Mouse (Mus musculus): ENCODE data around the gene Apob. TPM values are rescaled to one million over a fixed set of nuclear protein-coding genes. Genes with fewer than 3 reads are reported as not detected.
A peak's percentile ranks its signal among the peaks of the same experiment; 100 is the strongest.
"Not testable (repeated sequence)": the region's sequence is repeated elsewhere in the genome, so short reads cannot be mapped to it uniquely, and the experiment has no call there.

Gene Apob
- polyA plus RNA-seq, 1 experiment from 2014 or later = 64.5 TPM

DNA sequence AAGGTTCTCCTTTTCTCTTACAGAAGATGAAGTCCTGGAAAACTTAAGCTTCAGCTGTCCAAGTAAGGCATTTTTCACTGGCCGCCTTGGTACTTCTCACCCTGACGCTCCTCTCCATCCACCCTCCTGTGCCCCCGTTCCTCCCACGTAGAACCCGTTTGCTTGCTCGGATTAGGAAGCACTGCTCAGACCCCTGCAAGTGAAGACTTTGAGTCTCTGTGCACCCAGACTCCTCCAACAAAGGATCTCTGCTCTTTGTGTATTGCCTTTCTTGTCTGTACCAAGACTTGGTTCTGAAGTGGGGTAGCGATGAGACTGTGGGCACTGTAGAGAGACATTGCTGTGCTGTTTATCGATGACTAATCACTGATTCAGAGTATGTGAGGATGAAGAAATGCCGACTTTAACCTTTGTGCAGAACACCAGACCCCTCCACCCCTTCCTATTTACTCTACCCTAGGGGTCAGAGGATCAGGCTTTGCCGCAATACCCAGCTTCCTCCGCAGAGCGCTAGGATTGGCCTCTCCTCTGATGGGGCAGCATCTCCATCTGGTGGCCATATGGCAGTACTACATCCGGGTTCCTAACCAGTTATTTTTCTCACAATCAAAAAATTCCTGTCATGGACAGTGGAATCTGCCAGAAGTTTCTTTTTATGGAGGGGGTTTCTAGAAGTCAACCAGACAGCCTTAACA, 889 bp downstream of the Apob start:
- peaks cover 5% of the 10 kb centered on the region; the same call in 1 of the 2 replicates for H3K36me3 ChIP-seq
- H3K4me2 ChIP-seq = peak overlapping the region; percentile 20; the same call in 1 of the 2 replicates
- peak overlapping the region; percentile 67 for H3K27ac ChIP-seq
- H3K9me3 ChIP-seq (replicated peaks) = no peaks in the 10 kb centered on the region
- no peaks in the 10 kb centered on the region for H3K27me3 ChIP-seq (replicated peaks)
- peak overlapping the region; percentile 45 for H3K4me3 ChIP-seq
- WGBS (ENCODE audit: insufficient replicate concordance) = 42% methylated on average over 13 of the region's 13 CpGs
- 0 out of 2 replicates have a peak, but pooled peaks cover 2% of the 10 kb centered on the region for H3K4me1 ChIP-seq
- ATAC-seq = peak; percentile 80
- no peak overlapping the region for H3K9ac ChIP-seq

DNA sequence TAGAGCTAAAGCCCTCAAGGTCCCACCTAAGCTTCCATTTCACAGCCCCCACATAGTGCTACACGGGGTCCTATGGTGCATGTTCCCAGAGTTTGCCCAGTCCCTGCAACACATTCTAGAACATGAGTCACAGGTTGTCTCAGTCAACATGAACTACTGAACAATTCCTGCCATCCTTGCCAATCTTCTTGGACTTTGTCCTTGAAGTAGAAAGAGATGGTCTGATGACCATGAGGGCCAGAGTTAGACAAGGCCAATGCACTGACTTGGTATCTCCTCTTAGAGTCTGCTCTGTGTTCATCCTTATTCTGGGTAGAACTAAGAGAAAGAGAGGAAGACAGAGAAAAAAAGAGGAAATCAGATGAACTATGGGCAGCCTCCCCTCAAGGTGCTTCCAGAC, 7.0 kb downstream of the Apob start:
- H3K4me3 ChIP-seq = no peak overlapping the region
- 64% methylated on average over 1 of the region's 1 CpGs for WGBS (ENCODE audit: insufficient replicate concordance)
- no peak for ATAC-seq
- H3K36me3 ChIP-seq = peaks cover 18% of the 10 kb centered on the region; the same call in 1 of the 2 replicates
- no peaks in the 10 kb centered on the region for H3K9me3 ChIP-seq (replicated peaks)
- H3K27ac ChIP-seq = no peak overlapping the region
- H3K27me3 ChIP-seq (replicated peaks) = no peaks in the 10 kb centered on the region
- no peak overlapping the region for H3K9ac ChIP-seq
- no peaks in the 10 kb centered on the region for H3K4me1 ChIP-seq
- no peak overlapping the region for H3K4me2 ChIP-seq

DNA sequence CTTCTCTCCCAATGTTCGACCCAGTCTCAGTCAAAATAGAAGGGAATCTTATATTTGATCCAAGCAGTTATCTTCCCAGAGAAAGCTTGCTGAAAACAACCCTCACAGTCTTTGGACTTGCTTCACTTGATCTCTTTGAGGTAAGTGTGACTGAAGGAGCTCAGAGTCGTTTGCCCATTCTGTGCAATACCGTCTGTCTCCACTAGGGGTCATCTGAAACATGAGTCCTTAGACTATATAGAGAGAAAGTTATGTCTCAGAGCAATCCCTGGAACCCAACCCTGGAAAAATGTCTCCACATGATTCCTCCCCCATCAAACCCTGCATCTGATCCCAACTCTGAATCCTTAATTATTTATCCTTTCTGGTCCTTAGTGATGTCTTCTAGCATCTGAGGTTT, 13.4 kb downstream of the Apob start:
- ATAC-seq = no peak
- 8% methylated on average over 3 of the region's 3 CpGs for WGBS (ENCODE audit: insufficient replicate concordance)
- no peak overlapping the region for H3K9ac ChIP-seq
- no peak overlapping the region for H3K4me2 ChIP-seq
- H3K4me3 ChIP-seq = no peak overlapping the region
- H3K36me3 ChIP-seq = peaks cover 6% of the 10 kb centered on the region; the same call in 1 of the 2 replicates
- H3K27ac ChIP-seq = no peak overlapping the region
- no peaks in the 10 kb centered on the region for H3K9me3 ChIP-seq (replicated peaks)
- no peaks in the 10 kb centered on the region for H3K4me1 ChIP-seq
- no peaks in the 10 kb centered on the region for H3K27me3 ChIP-seq (replicated peaks)

DNA sequence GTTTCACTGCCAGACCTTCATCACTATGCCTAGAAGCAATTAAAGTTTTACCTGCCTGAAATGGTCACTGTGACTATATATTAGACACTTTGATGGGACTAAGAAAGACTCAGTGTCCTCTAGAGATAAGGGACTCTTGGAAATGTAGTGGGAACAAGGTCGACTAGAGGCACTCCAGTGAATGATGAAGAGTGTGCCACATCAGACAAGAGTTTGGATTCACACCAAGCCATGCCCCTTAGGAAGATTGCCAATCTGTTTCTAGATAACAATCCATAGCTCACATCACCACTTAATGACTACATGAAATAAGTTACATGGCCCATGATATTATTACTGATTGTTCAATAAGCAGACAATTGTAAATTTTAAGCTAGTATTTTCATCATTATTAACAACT, 14.1 kb downstream of the Apob start:
- Histone ChIP-seq H3K36me3 (peaks cover 9% of the 10 kb centered on the region; the same call in 1 of the 2 replicates), H3K9ac (no peak overlapping the region), H3K9me3 (replicated peaks) (no peaks in the 10 kb centered on the region), H3K4me2 (no peak overlapping the region), H3K27ac (no peak overlapping the region), H3K4me3 (no peak overlapping the region), H3K4me1 (no peaks in the 10 kb centered on the region), H3K27me3 (replicated peaks) (no peaks in the 10 kb centered on the region)
- WGBS (ENCODE audit: insufficient replicate concordance) = 17% methylated on average over 1 of the region's 1 CpGs
- no peak for ATAC-seq

DNA sequence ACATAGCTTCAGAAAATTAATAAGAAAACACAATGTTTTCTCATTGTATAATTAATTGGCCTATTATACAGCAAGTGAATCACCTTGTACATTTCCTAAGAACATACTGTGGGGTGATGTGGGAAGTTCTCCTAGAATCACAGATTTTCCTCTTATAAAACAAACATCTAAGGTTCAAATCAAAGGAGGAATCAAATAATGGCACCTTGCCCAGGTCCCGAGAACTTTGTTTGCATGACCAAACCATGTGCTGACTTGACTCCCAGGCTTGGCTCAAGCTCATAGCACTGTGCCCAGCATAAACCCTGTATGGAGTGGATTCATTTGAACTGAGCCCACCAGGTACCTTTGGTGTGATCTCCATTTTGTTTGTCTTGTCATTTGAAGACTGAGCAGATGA, 43.5 kb downstream of the Apob start:
- H3K4me3 ChIP-seq = no peak overlapping the region

DNA sequence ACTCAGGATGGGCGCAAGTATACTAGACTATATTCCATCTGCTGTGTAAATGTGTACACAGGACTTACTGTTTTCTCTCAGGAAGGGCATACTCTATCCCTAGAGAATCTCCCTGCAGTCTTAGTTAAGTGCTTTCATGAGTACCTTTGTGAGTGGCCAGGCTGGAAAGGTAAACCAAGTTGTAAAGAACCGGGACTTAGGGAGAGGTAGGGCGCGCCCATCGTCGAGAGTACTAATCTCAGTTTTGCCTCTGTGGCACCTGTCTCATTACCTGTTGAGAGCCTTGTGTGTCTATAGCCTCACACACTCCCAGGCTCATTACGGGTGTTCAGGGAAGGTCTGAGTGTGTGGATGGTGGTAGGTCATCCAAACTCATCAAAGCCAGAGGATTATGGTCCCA, 52.1 kb downstream of the Apob start:
- 75% methylated on average over 7 of the region's 7 CpGs for whole genome bisulfite sequencing (ENCODE audit: insufficient replicate concordance)
- no peak overlapping the region for H3K4me3 ChIP-seq
- H3K27ac ChIP-seq = no peak overlapping the region
- no peaks in the 10 kb centered on the region for H3K9me3 ChIP-seq (replicated peaks)
- no peaks in the 10 kb centered on the region for H3K4me1 ChIP-seq
- H3K27me3 ChIP-seq (replicated peaks) = no peaks in the 10 kb centered on the region
- no peaks in the 10 kb centered on the region for H3K36me3 ChIP-seq
- no peak overlapping the region for H3K4me2 ChIP-seq
- H3K9ac ChIP-seq = no peak overlapping the region
- ATAC-seq = no peak

More for the DNA sequence above, 43.5 kb downstream of the Apob start:
- Histone ChIP-seq H3K27me3 (replicated peaks) (no peaks in the 10 kb centered on the region), H3K36me3 (no peaks in the 10 kb centered on the region), H3K4me1 (no peaks in the 10 kb centered on the region), H3K27ac (no peak overlapping the region), H3K9me3 (replicated peaks) (no peaks in the 10 kb centered on the region), H3K4me2 (no peak overlapping the region), H3K9ac (no peak overlapping the region)
- no peak for ATAC-seq
- WGBS (ENCODE audit: insufficient replicate concordance) = 71% methylated on average over 1 of the region's 1 CpGs

DNA sequence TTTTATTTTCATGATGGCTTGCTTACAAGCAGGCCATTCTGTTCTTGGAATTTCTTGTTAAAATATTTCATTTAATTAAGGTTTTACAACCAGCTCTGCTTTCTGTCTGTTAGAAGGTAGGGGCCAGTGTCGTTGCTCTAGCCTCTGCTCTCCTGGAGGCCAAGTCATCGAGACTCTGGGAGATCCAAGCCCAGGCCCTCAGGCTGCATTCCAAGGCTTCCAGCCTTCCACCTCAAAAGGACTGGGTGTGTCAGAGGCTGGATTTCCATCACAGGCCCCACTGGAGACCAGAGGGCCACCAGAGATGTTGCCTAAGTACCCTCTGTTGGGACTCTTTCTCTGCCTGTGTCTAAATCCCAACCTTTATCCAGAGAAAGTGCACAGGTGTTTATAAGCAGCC, 52.6 kb downstream of the Apob start:
- no peak overlapping the region for H3K9ac ChIP-seq
- 50% methylated on average over 2 of the region's 2 CpGs for WGBS (ENCODE audit: insufficient replicate concordance)
- no peak overlapping the region for H3K4me3 ChIP-seq
- H3K36me3 ChIP-seq = no peaks in the 10 kb centered on the region
- no peak overlapping the region for H3K4me2 ChIP-seq
- H3K9me3 ChIP-seq (replicated peaks) = no peaks in the 10 kb centered on the region
- H3K4me1 ChIP-seq = no peaks in the 10 kb centered on the region
- H3K27ac ChIP-seq = no peak overlapping the region
- no peak for ATAC-seq
- no peaks in the 10 kb centered on the region for H3K27me3 ChIP-seq (replicated peaks)

DNA sequence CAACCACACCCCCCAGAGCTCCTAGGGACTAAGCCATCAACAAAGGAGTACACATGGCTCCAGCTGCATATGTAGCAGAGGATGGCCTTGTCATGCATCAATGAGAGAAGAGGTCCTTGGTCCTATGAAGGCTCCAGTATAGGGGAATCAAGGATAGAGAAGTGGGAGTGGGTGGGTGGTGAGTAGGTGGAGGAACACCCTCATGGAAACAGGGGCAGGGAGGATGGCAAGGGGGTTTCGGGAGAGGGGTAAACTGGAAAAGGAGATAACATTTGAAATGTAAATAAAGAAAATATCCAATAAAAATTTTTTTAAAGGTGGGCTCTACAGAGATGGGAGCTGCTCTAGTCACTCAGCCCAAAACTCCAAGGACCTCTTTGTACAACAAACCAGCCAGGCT, 53.7 kb downstream of the Apob start:
- H3K9me3 ChIP-seq (replicated peaks); H3K9ac ChIP-seq; H3K36me3 ChIP-seq; H3K4me2 ChIP-seq; ATAC-seq; H3K4me1 ChIP-seq; H3K27ac ChIP-seq; H3K4me3 ChIP-seq; H3K27me3 ChIP-seq (replicated peaks): not testable (repeated sequence)
- whole genome bisulfite sequencing (ENCODE audit: insufficient replicate concordance) = 68% methylated on average over 1 of the region's 1 CpGs

DNA sequence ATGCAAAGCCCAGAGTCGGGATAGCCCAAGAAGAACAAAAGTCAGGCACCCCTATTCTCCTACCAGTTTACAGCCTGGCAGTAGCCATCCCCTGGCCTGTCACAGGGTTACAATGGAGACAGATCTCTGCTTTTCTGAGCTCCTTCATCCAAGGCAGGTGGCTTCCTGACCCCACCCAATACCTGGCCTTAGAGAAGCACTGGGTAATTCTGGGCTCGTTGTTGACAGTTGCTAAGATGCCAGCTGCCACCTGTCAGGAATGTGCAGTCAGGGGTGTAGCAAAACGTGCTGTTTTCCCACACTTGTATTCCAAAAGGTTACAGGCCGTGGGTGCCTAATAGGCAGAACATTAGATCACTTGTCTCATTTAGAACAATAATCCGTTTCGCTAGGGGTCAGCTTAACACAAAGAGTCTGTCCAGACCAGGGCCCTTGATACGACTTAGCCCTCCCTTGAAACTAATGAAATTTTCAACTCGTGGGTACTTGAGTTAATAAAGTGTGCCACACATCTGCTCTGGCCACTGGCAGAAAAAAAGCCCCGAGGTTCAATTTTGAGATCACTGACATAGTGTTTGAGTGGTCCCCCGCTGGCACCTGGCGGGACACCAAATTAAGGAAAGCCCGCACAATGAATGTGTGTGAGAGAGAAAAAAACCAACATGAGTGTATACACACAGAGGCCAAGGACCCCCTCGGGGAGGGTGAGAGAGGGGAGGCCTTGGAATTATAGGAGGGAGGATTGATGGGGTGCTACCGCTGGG, 54.3 kb downstream of the Apob start:
- no peaks in the 10 kb centered on the region for H3K27me3 ChIP-seq (replicated peaks)
- no peak overlapping the region for H3K9ac ChIP-seq
- no peak overlapping the region for H3K4me2 ChIP-seq
- ATAC-seq = no peak
- no peaks in the 10 kb centered on the region for H3K9me3 ChIP-seq (replicated peaks)
- H3K27ac ChIP-seq = no peak overlapping the region
- H3K36me3 ChIP-seq = no peaks in the 10 kb centered on the region
- no peaks in the 10 kb centered on the region for H3K4me1 ChIP-seq
- no peak overlapping the region for H3K4me3 ChIP-seq
- 59% methylated on average over 14 of the region's 14 CpGs for WGBS (ENCODE audit: insufficient replicate concordance)

DNA sequence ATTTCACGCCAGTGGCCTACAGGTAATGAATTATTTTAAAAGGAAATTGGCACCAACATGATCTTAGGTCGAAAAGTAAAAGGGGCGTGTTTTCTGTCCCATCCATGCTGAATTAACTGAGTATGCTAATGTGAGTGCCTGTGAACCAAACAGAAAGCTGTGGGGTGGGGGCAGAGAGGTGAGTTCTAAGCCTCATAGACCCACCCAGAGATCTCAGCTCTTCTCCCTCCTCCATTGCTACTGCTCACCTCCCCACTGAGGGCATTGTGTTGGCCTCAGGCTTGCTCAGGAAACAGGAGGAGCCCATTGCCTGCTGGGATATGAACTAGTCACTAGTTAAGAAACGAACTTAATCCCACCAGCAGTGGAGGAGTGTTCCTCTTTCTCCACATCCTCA, 54.9 kb downstream of the Apob start:
- no peaks in the 10 kb centered on the region for H3K4me1 ChIP-seq
- no peak overlapping the region for H3K4me2 ChIP-seq
- no peaks in the 10 kb centered on the region for H3K36me3 ChIP-seq
- no peak overlapping the region for H3K27ac ChIP-seq
- no peaks in the 10 kb centered on the region for H3K9me3 ChIP-seq (replicated peaks)
- WGBS (ENCODE audit: insufficient replicate concordance) = 43% methylated on average over 4 of the region's 4 CpGs
- no peak overlapping the region for H3K4me3 ChIP-seq
- ATAC-seq = no peak
- H3K27me3 ChIP-seq (replicated peaks) = no peaks in the 10 kb centered on the region
- no peak overlapping the region for H3K9ac ChIP-seq

DNA sequence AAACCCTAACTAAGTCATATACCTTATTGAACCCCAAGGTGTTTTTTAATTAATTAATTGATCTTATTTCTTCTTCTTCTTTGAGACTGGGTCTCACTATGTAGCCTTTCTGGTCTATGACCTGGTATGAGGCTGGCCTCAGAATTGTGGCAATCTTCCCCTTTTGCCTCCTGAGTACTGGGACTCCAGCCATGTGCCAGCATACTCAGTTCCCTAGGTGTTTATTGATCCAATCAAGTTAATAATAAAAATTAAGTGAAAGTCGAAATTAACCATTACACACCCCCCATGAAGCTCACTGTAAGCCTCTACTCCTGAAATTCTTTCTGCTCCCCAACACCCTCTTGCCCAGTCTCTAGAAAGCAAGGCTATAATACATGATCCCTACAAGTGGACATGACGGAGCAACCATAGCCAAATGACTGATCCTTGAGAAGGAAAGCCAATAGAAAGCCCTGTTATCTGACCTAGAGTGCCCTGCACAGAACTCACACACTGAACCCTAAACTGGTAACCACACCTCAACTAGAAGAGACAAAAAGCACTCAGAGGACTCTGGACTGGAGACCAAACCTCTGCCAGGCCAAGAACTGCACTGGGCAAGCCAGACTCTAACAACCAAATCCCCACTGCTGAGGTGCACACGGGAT, 60.8 kb downstream of the Apob start:
- H3K36me3 ChIP-seq = no peaks in the 10 kb centered on the region
- no peak overlapping the region for H3K27ac ChIP-seq
- no peak overlapping the region for H3K4me3 ChIP-seq
- H3K4me1 ChIP-seq = no peaks in the 10 kb centered on the region
- ATAC-seq = no peak
- no peaks in the 10 kb centered on the region for H3K27me3 ChIP-seq (replicated peaks)
- no peak overlapping the region for H3K9ac ChIP-seq
- H3K9me3 ChIP-seq (replicated peaks) = no peaks in the 10 kb centered on the region
- WGBS (ENCODE audit: insufficient replicate concordance) = 62% methylated on average over 3 of the region's 3 CpGs
- no peak overlapping the region for H3K4me2 ChIP-seq
